Mouse (Mus musculus) adrenal gland, adult (tissue): Measurements from ENCODE around the gene Neurl3.

Source experiments
- DNase-seq, 2 experiments: peaks; one replicate each; pipeline ENCODE4 v3.0.0; 2022 to 2023; ENCODE audit warnings: low spot score in 1 of 2; ENCODE audit not compliant: inconsistent age in 2 of 2

The Neurl3 gene

DNA sequence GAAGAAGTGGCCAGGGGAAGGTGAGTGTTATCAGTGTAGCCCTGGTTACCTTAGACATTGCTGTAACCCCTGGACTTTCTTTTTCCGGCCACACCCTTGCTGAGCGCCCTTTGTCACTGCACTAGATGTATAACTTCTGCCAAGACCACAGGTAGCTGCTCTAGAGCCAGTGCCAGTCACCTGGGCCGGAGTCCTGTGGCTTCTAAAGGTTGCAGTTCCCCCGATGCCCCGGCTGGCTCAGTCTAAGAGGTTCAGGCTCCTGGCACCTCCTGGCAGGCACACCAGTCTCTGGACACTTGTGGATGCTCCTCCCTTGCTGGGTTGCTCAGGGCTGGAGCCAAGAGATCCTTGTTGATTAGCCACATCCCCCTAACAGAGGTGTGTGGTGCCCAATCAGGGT, at the start of gene Neurl3:
TSS of gene Neurl3 (minus strand) at position 225 of the 400 bp plus-strand sequence.
- no peak for DNase-seq

DNA sequence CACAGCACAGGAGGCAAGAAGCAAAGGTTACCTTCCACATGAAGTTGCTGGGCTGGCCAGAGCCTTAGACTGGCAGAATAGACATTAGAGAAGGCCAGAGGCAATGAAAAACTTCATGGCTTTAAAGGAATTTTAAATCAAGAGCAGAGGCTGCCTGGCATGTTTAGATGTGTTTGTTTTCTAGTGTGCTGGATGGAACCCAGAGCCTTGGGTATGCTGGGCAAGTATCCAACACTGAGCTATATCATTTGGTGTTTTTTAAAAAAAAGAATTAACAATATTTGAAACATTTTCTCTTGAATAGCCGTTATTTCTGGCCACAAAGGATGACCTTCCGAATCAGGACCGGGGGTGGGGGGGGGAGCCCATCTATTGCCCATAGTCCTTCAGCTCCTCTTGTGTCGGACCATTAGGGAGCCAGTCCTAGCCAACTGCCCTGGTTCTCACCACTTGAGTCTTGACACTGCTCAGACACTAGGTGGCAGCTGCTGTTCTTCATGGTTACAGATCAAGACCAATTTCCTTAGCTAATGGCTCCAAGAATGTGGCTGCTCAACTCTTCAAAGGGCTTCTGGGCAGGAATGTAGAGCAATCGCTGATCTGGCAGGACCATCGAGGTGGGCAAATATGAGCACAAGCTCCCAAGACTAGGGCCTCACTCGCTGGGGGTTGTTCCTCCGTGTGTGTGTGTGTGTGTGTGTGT, 49.4 kb upstream of the Neurl3 start:
- peak; percentile 62 to 82 for DNase-seq

DNA sequence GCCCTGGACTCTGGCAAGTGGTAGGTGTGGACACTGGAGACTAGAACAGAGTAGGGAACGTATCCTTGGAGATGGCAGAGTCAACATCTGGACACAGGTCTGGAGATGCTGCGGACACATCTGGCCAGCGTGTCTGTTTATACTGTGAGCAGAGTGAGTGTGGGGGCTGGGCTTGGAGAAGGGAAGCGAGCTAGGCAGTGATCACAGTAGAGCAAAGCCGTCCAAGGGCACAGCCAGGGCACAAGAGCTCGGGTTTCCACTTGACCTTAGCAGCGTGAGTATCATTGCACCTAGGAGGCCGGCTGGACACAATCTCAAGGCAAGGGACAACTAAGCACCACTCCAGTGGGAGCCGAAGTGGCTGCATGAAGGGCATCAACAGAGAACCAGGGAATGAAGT, 48.6 kb upstream of the Neurl3 start:
- DNase-seq = peak in 1 of 2 experiments; percentile 53

DNA sequence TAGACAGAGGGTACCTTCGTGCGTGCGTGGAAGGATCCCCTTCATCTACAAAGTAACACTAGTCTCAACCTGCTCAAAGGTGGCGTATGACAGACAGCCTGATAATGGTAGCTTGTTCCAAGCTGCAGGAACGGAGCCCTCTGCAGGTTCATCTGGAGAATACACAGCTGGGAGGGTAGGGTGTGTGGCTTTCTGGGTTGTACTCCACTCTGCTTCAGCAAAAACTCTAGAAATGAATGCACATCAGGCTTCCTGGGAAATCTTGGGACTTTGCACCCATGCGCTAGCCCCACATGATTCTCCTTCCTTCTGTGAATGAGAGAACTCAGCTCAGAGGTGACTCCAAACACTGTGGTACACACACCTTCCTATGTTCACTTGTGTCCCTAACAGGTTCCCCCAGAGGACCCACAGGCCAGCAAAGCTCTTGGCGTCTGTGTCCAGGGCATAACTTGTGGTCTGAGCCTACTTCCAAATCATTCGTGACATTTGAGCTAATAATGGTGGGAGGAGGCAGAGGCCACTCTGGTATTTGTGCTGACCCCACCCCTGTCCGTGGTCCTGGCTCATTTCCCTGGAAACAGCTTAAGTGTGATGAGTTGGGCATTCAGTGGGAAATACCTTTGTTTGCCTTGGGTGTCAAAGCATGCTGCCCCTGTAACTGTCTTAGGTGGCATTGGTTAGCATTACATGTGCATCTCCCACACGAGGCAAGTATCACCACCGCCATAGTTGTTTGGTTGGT, 47.5 kb upstream of the Neurl3 start:
- DNase-seq = peak in 1 of 2 experiments; percentile 56

DNA sequence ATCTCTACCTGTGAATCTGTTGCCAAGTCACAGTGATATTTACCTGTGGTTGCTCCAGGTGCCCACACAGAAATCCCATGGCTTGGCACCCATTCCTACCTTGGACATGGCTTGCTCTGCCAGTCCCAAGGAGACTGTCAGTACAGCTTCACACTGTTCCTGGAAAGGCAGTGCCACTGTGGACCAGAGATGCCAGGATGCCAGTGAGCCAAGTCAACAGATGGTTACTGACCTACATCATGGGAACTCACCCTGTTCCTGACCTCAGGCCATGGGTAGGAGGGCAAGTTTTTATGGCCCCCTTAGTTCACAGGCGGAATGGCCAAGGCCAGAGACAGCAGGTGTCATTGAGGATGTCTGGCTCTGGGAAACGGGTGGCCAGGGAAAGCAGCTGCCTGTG, 46.7 kb upstream of the Neurl3 start:
- DNase-seq = no peak

DNA sequence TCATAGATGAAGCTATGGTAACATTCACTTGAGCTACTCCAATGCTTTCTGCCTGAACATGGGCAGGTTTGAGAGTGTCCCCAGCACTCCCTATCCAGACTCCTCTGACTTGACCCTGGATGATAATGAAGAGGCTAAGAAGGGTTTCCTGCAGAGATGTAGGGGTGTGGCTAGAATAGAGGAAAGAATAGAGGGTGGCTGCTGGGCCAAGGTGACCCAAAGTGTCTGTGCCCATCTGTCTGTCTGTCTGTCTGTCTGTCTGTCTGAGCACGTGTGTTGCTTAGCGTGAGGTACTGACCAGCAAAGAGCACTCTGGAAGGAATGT, 41.3 kb upstream of the Neurl3 start:
- DNase-seq = no peak

DNA sequence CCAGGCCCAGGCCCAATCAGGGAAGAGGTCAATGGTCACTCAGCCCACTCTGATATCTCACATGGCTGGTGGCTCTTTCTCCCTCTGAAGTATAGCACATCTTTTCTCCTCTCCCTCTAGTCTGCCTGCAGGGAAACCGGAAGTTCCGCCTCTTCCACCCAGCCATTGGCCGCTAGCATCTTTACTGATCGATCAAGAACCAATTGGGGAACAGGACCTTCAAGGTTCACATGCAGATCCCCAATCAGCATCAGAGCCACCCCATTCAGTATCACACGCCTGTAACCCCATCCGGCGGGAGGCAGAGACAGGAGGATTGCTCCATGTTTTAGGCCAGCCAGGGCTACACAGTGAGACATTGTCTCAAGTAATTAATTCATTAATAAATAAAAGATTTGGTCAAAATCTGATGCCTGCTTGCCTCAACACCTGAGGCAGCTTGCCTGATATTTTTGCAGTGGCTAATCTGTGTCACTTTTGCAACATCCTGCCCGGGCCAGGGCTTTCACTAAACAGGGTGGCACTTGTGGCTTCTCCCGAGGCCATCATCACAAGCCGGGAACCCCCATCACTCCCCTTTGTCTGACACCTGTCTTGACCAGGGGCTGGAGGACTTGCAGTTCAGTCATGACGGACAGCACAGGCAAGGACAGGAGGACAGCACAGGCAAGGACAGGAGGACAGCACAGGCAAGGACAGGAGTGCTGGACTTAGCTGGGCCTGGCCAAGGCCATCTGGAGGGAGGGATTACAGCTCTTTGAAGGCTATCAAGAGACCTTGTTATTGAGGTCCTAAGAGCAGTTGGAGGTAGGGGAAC, 40.7 kb upstream of the Neurl3 start:
- peak; percentile 65 to 85 for DNase-seq

DNA sequence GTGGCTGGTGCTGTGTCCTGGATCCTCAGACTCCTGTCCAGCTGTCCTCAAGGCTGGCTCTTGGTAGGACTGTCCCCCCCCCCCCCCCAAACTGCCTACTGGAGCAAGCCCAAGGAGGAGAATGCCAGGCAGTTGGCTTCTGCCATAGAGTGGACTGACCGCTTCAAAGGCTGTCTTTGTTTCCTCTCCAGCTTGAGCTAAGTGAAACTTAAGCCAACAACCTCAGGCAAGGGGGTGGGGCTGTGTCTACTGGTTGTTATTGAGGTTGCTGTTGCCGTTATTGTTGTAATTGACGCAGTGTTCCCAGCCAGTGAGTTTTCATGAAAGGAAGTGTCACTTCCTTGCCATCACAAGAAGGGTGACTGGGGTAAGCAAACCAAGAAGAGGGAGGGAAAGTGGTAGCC, 35.0 kb upstream of the Neurl3 start:
- peak in 1 of 2 experiments; percentile 46 for DNase-seq

DNA sequence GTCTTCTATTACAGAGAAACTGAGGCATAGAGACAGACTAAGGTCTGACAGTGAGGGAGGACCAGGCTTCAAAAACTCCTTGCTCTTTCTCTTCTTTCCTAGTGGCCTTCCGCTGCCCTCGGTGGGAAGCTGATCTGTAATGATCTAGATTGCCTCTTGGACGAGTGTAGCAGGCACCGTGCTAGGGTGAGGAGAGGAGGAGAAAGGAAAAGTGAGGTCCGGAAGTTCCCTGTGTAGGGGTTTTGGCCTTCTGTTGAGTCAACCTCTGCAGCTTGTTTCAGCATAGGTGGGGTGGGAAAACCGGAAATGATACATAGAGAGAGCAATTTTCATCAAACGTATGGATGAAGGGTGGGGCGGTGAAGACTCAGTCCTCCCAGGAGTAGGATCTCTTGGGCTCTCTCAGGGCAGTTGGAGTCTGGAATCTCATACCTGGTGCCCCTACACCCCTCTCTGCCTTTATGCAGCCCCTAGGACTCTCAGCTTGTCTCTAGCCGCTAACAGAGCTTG, 34.5 kb upstream of the Neurl3 start:
- DNase-seq = peak in 1 of 2 experiments; percentile 37

DNA sequence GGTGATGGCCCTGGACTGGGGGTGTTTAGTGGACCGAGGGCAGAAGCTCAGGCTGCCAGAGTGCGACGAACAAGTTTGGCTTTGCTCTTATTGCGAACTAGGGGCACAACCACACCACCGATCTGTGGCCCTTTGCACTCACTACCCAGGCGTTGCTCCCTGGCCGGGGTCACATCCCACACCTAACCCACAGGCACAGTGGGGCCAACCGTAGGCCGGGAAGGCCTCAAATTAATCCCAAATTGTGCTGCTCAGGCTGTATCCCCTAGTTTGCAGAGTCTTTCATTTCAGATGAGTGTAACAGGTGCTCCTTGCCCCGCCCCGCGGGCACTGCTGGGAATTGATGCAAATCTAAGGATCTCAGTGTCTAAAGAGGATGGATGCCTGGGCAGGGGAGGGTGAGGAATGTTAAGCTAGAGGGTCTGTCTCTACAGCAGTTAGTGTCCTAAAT, 34.0 kb upstream of the Neurl3 start:
- DNase-seq = no peak

DNA sequence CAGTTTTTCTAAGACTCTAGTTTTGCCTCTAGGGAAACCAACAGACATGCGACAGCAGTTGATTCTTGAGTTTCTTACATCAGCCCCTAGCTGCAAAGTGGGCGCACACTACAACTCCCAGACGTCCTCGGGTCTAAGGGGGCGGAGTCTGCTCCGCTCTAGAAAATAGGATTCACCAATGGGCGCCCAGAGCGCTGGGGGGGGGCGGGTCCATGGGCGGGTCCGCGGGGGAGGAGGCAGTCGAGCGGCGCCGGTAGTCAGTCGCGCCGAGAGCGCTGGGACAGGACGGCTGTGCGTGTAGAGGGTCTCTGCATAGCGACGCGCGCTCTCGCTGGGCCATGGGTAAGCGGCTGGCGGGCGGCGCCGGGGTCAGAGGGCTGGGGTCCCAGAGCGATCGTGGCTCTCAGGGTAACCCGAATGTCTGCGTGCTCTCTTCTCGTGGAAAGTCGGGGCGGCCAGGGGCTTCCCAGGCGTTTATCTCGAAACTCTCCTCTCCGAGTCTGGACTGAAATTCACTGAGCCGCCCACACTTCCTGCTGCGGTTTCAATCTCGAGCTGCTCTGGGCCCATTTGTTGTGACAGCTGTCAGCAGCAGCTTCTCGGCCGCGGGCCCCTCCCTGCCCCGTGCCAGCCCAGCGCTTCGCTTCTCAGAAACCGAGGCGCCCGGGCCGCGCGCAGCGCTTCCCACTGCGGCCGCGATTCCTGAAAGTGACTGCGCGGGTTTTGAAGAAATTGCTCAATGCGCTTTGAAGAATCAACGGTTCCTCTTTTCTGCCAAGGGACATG, 33.2 kb upstream of the Neurl3 start, which contains the start of gene Arid5a:
TSS of gene Arid5a (plus strand) at position 239 of the 786 bp plus-strand sequence.
- peak; percentile 87 to 92 for DNase-seq

DNA sequence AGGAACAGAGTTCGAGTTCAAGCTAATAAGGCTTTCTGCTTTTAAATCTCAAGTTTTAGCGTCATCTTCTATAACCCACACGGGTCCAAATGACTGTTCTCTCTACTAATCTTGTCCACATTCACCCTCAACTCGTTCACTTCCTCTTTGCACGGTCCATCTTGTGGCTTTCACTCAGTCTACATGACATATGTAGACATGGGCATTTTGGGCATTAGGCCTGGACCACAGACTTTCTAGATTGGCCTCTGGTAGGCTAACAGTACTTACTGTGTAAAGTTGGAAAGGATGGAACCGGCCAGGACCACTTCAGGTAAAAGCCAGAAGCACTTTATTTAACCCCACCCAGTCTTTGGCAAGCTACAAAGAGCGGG, 32.6 kb upstream of the Neurl3 start:
- no peak for DNase-seq

DNA sequence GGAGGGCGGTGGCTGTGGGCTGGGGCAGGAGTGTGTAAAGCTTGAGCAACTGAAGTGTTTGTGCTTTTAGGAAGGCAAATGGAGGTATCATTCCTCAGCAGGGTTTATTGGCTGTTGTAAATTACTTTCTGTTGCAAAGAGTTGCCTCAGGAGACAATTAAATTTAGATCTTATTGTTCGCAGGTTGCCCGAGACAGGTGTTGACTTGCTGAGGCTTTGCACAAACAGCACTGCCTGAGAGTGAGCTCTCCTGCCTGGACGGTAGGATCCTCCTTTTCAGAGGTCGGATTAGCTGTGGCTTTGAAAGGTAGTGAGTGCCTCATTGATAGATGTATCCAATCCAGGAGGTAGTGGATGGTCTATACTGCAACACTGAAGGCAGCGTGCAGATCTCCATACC, 31.6 kb upstream of the Neurl3 start:
- DNase-seq = no peak

DNA sequence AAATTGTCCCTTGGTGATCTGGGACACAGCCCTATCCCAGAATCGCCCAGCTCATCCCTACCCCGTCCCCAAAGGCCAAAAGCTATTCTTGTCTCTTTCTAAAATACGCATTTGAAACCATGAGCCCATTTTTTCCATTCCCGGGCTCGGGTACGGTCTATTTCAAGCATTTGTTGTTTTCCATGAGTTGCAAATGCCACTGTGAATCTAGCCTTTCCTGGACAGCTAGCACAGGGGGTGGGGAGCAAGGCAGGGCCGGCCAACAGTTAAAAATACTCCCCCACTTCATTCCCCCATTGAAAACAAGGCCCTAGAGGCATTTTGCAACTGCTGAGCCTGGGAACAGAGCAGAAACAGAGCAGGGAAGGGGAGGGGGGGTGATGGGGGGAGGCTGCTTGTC, 30.3 kb upstream of the Neurl3 start:
- peak in 1 of 2 experiments; percentile 49 for DNase-seq

DNA sequence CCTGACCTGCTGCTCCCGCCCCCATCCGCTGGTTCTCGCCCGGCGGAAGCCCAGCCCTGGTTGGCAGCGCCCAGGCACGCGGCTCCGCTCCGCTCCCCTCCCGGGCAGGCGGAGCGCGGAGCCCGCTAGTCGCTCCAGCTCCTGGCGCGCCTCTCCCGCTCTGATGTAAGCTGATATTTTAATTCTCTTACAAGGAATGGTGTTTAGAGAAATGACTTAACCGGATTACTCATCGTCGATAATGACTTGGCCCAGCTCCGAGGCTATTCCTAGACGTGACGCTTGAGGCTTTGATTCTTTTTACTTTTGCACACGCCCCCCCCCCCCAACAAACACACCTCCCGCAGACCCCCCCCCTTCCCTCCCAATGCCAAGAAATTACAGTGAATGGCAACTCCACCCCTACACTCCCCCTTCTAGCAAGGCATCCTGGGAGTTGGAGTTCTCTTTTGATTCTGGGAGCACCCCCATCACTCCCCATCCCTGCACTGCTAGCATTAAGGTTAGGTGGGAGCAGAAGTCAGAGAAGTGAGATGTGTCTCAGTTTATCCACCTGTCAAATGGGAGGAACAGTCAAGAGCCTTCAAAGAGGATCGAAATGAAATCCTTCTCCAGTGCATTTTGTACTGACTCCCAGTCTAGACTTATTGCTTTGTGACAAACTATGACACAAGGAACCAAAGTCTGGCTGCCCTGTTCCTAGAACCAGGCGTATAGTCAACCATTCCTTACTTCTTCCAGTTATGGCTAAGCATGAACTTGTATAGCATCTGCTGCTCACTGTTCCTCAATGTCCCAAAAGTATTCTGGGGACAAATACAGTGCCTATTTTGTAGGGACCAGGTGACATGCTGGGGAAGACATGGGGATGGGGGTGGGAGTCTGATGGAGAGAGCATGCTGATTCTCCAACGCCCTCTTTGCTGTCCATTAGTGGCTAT, 29.2 kb upstream of the Neurl3 start:
- peak; percentile 84 to 90 for DNase-seq

DNA sequence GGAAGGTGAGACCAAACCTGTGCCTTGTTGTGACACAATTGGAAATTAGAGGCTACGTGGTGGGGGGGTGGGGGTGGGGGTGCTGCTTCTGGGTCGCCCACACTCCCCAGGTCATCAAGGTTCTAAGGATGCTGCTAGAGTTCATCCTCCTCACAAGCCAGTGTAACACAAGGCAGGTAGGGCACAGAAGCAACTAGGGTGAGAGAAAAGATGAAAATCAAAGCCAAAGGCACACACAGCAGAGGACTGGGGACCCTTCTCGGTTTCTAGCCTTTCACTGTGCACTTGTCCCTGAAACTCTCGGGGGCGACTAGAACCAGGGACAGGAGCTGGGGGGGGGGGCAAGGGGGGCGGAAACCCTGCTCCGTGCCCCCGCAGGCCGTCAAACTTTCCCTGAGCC, 28.5 kb upstream of the Neurl3 start:
- no peak for DNase-seq

DNA sequence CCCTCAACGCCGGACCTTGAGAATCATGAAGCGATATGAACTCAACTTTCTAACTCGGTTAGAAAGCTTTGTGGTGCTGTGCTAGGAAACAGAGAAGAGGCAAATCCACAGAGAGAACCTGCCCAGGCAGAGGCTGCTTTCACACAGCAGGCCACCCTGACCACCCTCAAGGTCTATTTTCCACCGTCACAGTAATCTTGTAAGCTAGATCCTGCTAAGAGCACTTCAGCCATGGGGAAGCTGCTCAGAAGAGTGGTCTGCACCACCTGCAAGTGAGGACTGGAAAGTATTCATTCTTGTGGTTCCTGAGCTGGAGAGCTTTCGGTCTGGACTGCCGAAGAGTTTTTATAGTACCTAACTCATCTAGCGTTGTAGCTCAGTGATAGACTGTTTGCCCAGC, 27.8 kb upstream of the Neurl3 start:
- DNase-seq = no peak

DNA sequence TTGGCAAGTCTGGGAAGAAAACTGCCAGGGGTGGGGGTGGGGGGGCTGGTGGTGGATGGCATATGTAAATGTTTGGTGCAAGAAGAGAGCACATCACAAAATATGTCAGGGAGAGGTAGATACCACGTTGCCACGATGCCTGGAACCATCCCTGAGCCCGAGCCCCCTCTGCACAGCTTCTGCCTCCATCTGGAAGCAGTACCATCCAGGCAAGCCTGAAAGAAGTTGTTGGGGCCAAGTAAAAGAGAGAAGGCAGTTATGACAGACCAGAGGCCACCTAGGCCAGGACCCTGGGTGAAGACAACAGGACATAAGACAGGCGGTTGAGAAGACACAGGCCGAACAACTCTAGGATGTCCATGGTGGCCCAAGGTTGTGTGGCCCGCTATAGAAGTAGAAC, 26.0 kb upstream of the Neurl3 start:
- DNase-seq = no peak

DNA sequence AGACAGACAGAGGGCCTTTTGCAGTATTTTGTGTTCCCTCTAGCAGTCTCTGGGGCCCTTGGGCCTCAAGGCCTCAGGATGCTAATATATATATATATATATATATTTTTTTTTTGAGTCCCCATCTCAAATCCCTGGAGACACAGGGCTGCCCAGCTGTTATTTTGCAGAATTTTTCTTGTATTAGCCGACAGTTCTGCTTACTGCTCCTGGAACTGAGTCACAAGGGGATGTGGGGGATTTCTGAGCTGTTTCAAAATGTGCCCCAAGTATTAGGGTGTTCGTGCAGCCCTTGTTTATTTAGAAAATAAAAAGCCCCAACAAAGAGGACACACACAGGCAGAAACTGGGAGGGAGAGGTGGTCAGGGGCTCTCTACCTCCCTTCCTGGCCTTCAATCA, 25.2 kb upstream of the Neurl3 start:
- no peak for DNase-seq

DNA sequence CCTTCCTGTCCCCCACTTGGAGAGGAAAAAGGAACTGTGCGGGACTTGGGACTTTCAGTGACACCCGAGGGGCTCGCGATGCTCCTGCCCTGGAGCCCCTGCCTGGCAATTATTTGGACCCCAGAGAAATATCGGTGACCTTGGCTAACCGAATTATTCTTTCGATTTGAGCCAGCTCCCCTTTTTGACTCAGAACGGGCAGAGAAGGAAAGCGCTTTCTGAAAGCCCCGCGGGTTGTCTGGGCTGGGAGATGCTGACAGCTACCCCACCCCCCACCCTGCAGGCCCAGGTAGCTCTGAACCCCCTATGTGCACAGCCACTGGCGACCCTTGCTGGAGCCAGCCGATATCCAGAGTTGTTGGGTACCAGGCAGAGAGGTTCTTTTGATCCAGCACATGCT, 24.6 kb upstream of the Neurl3 start:
- DNase-seq = no peak
